Mouse (Mus musculus) G1E-ER4 (cell line): Measurements from ENCODE around the gene Ogfr. TPM values are rescaled to one million over a fixed set of nuclear protein-coding genes. Genes with fewer than 3 reads are reported as not detected.

ENCODE experiments used
- GATA1 ChIP-seq: IDR thresholded peaks from one replicate; pipeline ENCODE4 v1.8.0; 2012; ENCODE audit warnings: low read length, inconsistent platforms
- polyA plus RNA-seq: library from polyadenylated mRNA; stranded (reverse); fragments of >175 nt; gene quantifications from 2 replicates; pipeline ENCODE4 v1.2.3, GENCODE M21; 2012

Gene Ogfr
- polyA plus RNA-seq, 1 experiment, result 171 TPM

DNA sequence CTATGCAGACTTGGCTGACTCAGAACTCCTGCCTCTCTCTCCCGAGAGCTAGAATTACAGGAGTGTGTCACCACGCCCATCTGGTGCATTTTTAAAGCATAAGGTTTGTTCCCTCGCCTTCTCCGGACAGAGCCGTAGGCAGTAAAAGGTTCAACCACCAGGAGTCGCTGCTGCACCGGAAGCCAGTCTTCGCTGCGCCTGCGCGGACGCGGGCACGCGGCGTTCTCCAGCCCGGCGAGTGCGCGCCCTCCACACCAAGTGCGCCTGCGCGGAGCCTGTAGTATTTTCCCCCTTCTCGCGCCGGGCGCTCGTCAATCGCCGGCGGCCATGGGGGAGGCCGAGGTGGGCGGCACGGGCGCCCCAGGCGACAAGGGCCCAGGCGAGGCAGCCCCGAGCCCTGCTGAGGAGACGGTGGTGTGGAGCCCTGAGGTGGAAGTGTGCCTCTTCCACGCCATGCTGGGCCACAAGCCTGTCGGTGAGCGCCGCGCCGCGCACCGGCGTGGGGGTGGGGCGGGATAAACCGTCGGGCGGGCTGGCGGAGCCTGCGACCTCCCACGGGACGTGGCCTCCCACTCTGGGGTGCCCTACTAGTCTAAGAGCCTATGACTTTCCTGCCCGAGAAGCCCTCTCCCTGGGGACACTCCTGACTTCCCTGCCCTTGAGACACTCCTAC is 6.4 kb upstream of the Ogfr start:
- TF ChIP-seq GATA1, result no peak

DNA sequence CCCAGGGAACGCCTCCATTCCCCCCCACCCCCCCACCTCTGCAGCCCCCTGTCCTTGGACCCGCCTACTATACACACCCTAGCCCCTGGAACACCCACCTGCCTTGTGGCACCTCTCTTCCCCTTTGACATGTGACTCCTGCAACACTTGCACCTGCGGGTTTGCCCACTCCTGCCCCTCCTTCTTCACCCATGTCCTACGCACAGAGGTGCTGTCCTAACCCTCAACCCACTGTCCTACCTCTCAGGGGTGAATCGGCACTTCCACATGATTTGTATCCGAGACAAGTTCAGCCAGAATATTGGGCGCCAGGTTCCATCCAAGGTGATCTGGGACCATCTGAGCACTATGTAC is 5.9 kb upstream of the Ogfr start:
- TF ChIP-seq GATA1, result no peak

DNA sequence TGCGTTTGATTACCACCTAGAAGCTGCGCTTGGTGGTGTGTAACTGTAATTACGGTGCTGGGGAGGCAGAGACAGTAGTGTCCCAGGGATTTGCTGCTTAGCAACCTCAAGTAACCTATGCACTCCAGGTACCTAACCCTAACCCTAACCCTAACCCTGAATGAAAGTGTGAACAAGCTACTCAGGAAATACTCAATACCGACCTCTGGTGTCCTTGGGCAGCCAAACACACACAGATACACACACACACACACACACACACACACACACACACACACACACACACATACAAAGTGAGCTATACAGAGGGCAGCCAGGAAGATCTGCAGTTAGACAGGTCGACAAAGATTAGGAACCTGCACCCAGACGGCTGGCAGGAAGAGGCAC is 316 bp upstream of the Ogfr start:
- TF ChIP-seq GATA1, result no peak

DNA sequence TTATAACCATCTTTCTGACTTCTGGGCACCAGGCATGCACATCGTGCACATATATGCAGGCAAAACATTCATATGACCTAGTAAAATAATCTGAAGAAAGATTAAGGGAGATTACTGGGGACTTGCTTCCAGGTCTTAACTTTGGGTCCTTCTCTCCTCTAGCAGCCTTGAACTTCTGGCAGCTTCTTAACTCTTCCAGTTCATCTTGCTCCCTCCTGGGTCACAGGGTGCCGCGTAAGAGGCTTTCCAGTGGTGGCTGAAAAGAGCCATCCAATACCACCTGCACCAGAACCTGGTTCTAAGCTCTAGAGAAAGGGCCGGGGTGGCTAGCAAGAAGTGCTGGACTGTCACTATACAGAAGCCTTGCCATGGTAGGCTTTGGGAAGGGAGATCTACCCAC is 8.4 kb downstream of the Ogfr start, which contains the start of gene Col9a3:
TSS of gene Col9a3 (plus strand) at position 301 of the 400 bp plus-strand sequence.
- no peak for TF ChIP-seq GATA1

DNA sequence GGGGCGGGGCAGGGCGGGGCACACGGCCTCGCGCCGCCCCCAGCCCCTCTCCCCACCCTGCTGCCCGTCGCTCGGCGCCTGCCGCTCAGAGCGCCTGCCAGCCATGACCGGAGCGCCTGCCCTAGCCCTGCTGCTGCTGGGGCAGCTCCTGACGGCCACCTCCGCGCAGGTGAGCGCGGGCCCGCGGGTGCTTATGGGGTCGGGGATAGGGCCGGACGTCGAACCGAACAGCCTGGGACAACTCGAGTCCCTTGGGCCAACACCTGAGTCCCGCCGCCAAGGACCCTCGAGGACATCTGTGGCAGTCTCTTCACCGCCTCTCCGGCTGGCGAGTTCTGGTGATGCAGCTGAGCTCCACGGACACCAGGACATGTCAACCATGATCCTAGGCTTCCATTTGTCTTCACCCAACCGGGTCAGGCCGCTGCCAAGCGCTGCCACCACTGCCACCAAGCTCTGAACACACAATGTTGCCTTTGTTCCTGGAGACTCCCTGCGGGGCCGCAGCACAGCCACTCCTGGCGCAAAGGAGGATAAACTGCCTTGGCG is 9.2 kb downstream of the Ogfr start:
- TF ChIP-seq GATA1, result no peak

DNA sequence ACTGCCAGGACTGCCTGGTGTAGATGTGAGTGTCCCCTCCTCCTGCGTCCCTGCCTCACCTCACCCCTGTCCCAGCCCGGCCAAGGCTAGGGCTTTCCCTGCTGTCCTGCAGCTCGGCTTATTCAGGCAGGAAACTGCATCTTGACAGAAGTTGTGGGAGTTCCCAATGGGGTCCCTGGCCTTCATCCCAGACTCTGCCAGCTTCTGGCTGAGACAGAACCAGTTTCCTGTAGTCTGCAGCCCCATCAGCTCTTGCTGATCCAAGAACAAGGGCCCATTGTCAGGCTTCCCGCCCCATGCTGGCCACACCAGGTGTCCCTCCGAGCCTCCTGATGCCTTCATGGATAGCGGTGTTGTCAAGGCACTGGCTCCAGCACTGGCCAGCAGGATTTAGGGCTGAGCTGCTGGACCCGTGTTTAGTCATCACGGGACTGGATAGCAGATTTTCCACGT is 11.6 kb downstream of the Ogfr start:
- TF ChIP-seq GATA1, result no peak

DNA sequence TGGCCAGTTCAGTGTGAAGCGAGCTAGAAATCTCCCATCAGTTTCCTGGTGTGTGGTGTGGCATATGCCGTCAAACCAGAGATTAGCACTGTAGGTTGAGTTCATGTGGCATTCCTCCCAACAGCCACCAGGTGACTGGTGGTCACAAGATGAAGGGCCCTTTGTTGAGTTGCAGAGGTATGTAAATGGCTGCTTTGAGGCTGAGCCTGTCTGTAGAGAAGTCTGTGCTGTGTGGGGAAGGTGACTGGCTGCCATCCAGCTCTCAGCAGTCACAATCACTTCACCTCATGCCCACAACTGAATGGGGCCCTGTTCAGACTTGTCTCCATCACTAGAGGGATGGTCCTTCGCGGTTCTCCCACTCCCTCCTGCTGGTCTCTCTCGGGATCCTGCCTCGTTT is 15.7 kb downstream of the Ogfr start:
- TF ChIP-seq GATA1, result no peak

DNA sequence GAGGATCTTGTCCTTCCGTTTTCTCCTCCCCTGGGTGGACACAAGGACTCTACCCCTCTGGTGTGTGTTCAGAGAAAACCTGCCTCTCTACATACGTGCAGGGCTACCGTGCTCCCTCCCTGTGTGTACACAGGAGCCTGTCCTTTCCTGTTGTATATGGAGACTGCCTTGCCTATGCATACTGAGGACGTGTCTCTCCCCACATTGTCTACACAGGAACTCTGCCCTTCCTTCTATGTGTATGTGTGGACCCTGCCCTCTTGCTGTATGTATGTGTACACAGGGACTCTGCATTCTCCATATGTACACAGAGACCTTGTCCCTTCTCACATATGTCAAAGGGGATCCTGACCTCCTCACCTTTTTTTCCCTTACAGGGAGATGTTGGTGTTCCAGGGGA is 21.2 kb downstream of the Ogfr start:
- no peak for TF ChIP-seq GATA1

DNA sequence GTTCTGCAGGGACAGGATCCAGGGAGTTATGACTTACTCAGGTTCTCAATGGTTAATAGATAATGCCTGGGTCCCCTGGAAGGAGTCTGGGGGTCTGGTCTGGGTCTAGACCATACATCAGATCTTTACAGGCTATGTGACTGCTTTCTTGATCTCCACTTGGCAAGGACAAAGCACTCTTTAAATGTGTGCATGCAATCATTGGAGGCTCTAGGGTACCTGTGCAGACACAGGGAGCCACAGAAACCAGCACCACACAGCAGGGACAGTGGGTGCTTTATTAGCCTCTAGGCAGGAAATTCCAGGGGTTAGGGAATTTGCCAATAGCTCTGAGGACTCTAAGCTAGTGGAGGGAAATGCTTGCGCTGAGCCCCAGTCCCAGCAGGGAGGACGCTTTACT is 22.8 kb downstream of the Ogfr start:
- no peak for TF ChIP-seq GATA1

DNA sequence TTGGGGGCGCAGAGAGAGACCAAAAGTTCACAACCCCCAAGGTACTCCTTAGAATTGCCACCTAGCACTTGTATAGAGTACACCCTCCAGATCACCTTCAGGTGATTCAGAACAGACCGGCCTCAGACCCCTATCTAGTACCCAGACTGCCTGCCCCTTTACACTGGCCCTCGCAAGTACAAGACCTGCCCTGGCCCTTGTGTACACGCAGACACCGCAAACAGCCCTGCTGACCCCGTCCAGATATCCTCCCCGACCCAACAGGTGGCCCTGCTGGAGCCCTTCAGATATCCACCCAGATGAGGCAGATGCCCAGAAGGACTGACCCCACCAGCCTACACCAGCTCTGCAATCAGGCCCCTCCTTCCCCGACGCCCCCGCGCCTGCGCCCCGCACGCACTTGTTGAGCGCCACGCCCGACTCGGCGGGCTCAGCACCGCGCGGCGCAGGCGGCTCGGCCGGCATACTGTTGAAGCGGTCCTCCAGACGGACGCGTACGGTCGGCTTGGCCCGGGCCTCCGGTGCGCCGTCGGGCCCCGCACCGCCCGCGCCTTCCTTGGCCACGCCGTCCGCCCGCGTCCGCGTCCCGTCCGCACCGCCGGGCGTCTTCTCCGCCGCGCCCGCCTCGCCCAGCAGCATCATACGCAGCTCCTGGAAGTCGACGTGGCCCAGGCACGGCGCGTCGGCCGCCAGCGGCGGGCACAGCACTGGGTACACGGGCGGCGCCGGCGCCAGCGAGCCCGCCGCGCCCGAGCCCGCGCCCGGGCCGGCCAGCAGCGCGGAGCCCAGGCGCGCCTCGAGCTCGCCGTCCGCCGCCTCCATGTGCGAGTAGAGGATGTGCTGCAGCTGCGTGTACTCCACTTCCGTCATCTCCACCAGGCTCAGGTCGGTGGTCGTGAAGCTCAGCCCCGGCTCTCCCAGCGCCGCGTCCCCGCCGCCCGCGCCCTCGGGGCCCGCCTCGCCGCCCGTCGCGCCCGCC is 52.8 kb downstream of the Ogfr start:
- no peak for TF ChIP-seq GATA1

DNA sequence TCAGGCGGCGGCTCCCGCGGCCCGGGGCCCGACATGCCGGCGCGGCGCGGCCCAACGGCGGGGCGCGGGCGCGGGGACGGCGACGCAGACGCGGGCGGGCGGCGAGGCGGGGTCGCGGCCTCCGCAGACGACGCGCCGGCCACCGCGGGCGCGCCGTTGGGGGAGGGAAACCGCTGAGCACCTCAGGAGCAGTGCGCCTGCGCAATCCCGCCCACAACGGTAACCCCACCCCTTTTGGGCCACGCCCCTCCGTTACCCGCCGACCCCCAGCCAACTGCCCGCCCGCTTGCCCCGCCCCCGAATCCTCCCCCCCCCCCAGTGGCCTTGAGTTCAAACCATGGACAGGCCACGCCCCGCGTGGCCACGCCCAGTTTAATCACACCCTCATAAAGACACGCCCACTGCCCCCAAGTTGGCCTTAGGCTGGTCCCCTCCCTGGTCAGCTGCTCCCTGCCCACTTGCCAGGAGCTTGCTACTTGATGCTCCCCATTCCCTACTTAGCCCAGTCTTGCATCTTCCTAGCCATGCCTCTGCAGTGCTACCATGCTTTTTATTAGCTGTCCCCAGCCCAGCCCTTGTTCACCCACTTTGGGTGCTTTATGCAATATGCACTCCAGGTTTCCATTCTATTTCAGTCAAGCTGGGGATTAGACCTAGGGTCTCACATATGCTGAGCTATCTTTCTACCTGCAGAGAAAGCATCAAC is 53.7 kb downstream of the Ogfr start, which contains the start of gene Tcfl5:
TSS of gene Tcfl5 (minus strand) at position 154 of the 706 bp plus-strand sequence.
- no peak for TF ChIP-seq GATA1

DNA sequence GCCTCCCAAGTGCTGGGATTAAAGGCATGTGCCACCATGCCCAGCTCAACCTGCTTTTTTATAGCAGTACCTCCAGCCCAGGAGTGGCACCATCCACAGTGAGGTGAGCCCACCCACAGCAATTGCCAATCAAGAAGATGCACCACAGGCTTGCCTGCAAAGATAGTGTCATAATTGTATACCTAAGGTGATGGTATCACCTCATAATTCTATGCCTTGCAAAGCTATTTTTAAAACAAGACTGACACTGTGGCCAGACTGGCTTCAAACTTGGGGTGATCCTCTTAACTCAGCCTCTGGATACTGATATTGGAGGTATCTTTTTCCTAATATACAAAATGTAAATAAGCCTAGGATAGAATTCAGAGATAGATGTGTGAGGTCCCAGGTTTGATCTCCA is 54.6 kb downstream of the Ogfr start:
- no peak for TF ChIP-seq GATA1

Other genes starting within 250 kb of the Ogfr start
- not detected in 2 replicates for gene Slco4a1, start 133.0 kb upstream of the Ogfr start, polyA plus RNA-seq
- gene Ntsr1, start 89.3 kb upstream of the Ogfr start, polyA plus RNA-seq, result not detected in 2 replicates
- 21.5 and 24.9 TPM in 2 replicates for gene Mrgbp, start 7.9 kb upstream of the Ogfr start, polyA plus RNA-seq
- 0.09 and 0.15 TPM in 2 replicates for gene Col9a3, start 8.5 kb downstream of the Ogfr start, polyA plus RNA-seq
- not detected in 2 replicates for gene Tcfl5, start 53.5 kb downstream of the Ogfr start, polyA plus RNA-seq
- gene Dido1, start 120.8 kb downstream of the Ogfr start, polyA plus RNA-seq, result 25.6 and 29.7 TPM in 2 replicates
- gene Gid8, start 120.9 kb downstream of the Ogfr start, polyA plus RNA-seq, result 43.3 and 62.1 TPM in 2 replicates
- gene Slc17a9, start 136.0 kb downstream of the Ogfr start, polyA plus RNA-seq, result 0.65 and 0.70 TPM in 2 replicates
- not detected in 2 replicates for gene Bhlhe23, start 187.7 kb downstream of the Ogfr start, polyA plus RNA-seq